Comparison of ENCODE assay signal across 8 mouse cellular contexts in the genomic region with DNA sequence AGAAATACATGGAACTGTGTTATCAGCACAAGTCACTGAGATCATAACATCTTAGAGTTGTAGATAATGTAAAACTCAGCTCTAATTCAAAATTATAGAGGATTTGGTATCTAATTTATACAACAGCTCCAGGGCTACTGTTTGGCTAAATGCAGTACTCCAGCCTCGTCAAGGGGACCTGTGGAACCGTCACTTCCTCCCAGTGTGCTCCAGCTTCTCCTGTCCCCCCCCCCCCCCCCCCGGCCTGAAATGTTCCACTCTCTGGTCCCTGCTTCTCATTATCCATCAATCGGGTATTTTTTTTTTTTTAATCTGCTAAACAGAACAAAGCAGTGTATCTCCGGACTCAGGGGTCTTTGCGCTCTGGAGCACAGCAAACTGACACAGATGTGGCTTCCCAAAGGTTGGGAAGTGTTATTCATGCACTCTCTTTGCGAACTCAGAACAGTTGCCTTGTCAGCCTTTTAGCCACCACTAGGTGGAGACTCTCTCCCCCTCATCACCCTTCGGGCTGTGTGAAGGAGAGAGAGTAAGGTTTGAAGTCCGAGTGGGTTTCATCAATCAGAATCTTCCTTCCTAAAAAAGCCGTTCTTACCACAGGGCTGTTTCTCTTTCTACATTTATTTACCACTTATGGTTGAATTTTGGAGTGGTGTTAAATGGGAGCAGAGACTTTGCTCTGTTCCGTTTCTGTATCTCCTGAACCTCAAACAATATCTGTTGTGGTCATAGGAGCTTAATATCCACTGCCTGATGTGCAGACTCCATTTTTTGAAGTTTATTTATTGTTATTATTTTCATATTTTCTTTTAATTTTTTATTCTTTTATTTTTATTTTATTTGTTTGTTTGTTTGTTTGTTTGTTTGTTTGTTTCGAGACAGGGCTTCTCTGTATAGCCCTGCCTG. TPM values are rescaled to one million over a fixed set of nuclear protein-coding genes. Genes with fewer than 3 reads are reported as not detected.
DNase-seq lines count a peak whose midpoint lies in the region; ATAC-seq and TF ChIP-seq lines count a peak whose summit lies in the region.

No protein-coding gene starts in this region.

- H3K4me1 ChIP-seq in embryonic fibroblast, embryonic 13.5 days (ENCODE audit: control insufficient read depth, insufficient read depth, low read length): no peaks in the 10 kb centered on the region
- no peaks in the 10 kb centered on the region for H3K4me1 ChIP-seq in heart, embryonic 16.5 days (ENCODE audit: control insufficient read depth, insufficient read depth, low read length)
- no peaks in the 10 kb centered on the region for H3K4me1 ChIP-seq in liver, embryonic 12.5 days
- H3K4me1 ChIP-seq in stomach, embryonic 15.5 days: no peaks in the 10 kb centered on the region

- TF ChIP-seq POLR2A in embryonic fibroblast, embryonic 13.5 days (IDR thresholded peaks at IDR 0.05; ENCODE audit: low read depth, low read length): no peak

- H3K27ac ChIP-seq in embryonic fibroblast, embryonic 13.5 days (ENCODE audit: insufficient read depth, low read length): no peak overlapping the region
- no peak overlapping the region for H3K27ac ChIP-seq in heart, embryonic 16.5 days (ENCODE audit: low read length)
- no peak overlapping the region for H3K27ac ChIP-seq in liver, embryonic 12.5 days
- no peak overlapping the region for H3K27ac ChIP-seq in stomach, embryonic 15.5 days

- WGBS in heart, embryonic 16.5 days: 21% methylated on average over 12 of the region's 12 CpGs
- WGBS in liver, embryonic 12.5 days (ENCODE audit: insufficient replicate concordance): 17% methylated on average over 12 of the region's 12 CpGs
- WGBS in stomach, embryonic 15.5 days: 17% methylated on average over 12 of the region's 12 CpGs

- peak; percentile 96 for ATAC-seq in CD4-positive, CD25-positive, alpha-beta regulatory T cell, adult 4 months
- peak; percentile 58; the same call in 1 of the 2 replicates for ATAC-seq in heart, embryonic 16.5 days (replicated peaks; ENCODE audit: extremely low read depth, insufficient read depth, low FRiP score)
- ATAC-seq in liver, embryonic 12.5 days: no peak
- ATAC-seq in stomach, embryonic 15.5 days (ENCODE audit: insufficient read depth, low FRiP score, low read depth): no peak

- H3K9me3 ChIP-seq in heart, embryonic 16.5 days (replicated peaks; ENCODE audit: control insufficient read depth, low read length): no peaks in the 10 kb centered on the region
- H3K9me3 ChIP-seq in liver, embryonic 12.5 days (replicated peaks): no peaks in the 10 kb centered on the region
- no peaks in the 10 kb centered on the region for H3K9me3 ChIP-seq in stomach, embryonic 15.5 days

- TF ChIP-seq CTCF in embryonic fibroblast, embryonic 13.5 days (IDR thresholded peaks at IDR 0.05; ENCODE audit: borderline replicate concordance, insufficient read depth, low read length): peak; percentile 50; the same call in 1 of the 2 replicates

- no peak overlapping the region for H3K4me3 ChIP-seq in embryonic fibroblast, embryonic 13.5 days (ENCODE audit: insufficient read depth, low read length)
- no peak overlapping the region for H3K4me3 ChIP-seq in heart, embryonic 16.5 days (ENCODE audit: low read length)
- no peak overlapping the region for H3K4me3 ChIP-seq in liver, embryonic 12.5 days
- H3K4me3 ChIP-seq in stomach, embryonic 15.5 days (replicated peaks): no peak overlapping the region

- peak; percentile 23 to 33 for DNase-seq in adrenal gland, postnatal 4 days (ENCODE audit: low spot score in 2 of 2)
- DNase-seq in kidney, postnatal 10 days: peak; percentile 83
- peak; percentile 90 for DNase-seq in naive thymus-derived CD4-positive, alpha-beta T cell, adult 2 months (ENCODE audit: low read depth)

- H3K4me2 ChIP-seq in heart, embryonic 16.5 days (ENCODE audit: low read depth, low read length): peak overlapping the region; percentile 44
- peak overlapping the region; percentile 39 for H3K4me2 ChIP-seq in liver, embryonic 12.5 days
- H3K4me2 ChIP-seq in stomach, embryonic 15.5 days: peak overlapping the region; percentile 23; the same call in 1 of the 2 replicates

- H3K36me3 ChIP-seq in heart, embryonic 16.5 days (ENCODE audit: control insufficient read depth, insufficient read depth): no peaks in the 10 kb centered on the region
- H3K36me3 ChIP-seq in liver, embryonic 12.5 days: no peaks in the 10 kb centered on the region
- H3K36me3 ChIP-seq in stomach, embryonic 15.5 days: no peaks in the 10 kb centered on the region

- H3K9ac ChIP-seq in heart, embryonic 16.5 days (ENCODE audit: low read length): no peak overlapping the region
- no peak overlapping the region for H3K9ac ChIP-seq in liver, embryonic 12.5 days
- H3K9ac ChIP-seq in stomach, embryonic 15.5 days: no peak overlapping the region

- H3K27me3 ChIP-seq in heart, embryonic 16.5 days (ENCODE audit: control insufficient read depth, insufficient read depth, low read length): no peaks in the 10 kb centered on the region
- H3K27me3 ChIP-seq in liver, embryonic 12.5 days (replicated peaks): peaks cover 2% of the 10 kb centered on the region; the same call in 1 of the 2 replicates
- H3K27me3 ChIP-seq in stomach, embryonic 15.5 days (replicated peaks): no peaks in the 10 kb centered on the region

RNA-seq across cellular contexts. Expression of a gene that starts 22.0 kb away (rescaled TPM):
- polyA plus RNA-seq in CD4-positive, CD25-positive, alpha-beta regulatory T cell, adult 4 months (2017; shearing (Covaris generic)): 10 to 100 TPM; 64.8 to 77.8 TPM
- 10 to 100 TPM; 52.7 to 55.8 TPM for total RNA-seq in adrenal gland, postnatal 4 days (2021)
- polyA plus RNA-seq in embryonic fibroblast, embryonic 13.5 days (2011; ENCODE audit: insufficient read length, low read depth, missing spikeins): 34.1 and 43.9 TPM in 2 replicates
- polyA plus RNA-seq in heart, embryonic 16.5 days (2015; fragmentation: Nextera tagmentation; extraction: Ambion mirVana): 36.2 and 36.4 TPM in 2 replicates
- 22.5 and 22.8 TPM in 2 replicates for polyA plus RNA-seq in liver, embryonic 12.5 days (2016; fragmentation: Nextera tagmentation; extraction: Ambion mirVana)
- 39.0 and 43.7 TPM in 2 replicates for polyA plus RNA-seq in stomach, embryonic 15.5 days (2015; fragmentation: Nextera tagmentation; extraction: Ambion mirVana)

Comparison
In these comparisons a context has a peak if more than half of its experiments do, and no peak if none do; other contexts are left out.
1. ATAC-seq: peak in CD4-positive, CD25-positive, alpha-beta regulatory T cell, adult 4 months (single experiment) and heart, embryonic 16.5 days (single experiment); none in liver, embryonic 12.5 days (single experiment) and stomach, embryonic 15.5 days (single experiment).
2. DNase-seq: peak in every context shown above with its lines; median percentile 90 in naive thymus-derived CD4-positive, alpha-beta T cell, adult 2 months; 83 in kidney, postnatal 10 days; 28 in adrenal gland, postnatal 4 days.
3. Peak in every context shown above with its lines, with median percentiles within 50 percentile points of each other: H3K4me2 ChIP-seq.